Mouse (Mus musculus) CH12.LX (cell line): ENCODE results near the gene Vmn1r198. TPM values are rescaled to one million over a fixed set of nuclear protein-coding genes. Genes with fewer than 3 reads are reported as not detected.

Experiments used
- DNase-seq: peaks from one replicate; pipeline ENCODE4 v3.0.0-alpha.2; 2013; ENCODE audit errors: extremely low read depth
- H3K27ac ChIP-seq: 2 replicates; pipeline ENCODE4 v1.5.1; 2012; ENCODE audit warnings: low read depth, mild to moderate bottlenecking, control low read depth, moderate library complexity; ENCODE audit not compliant: insufficient read depth
- H3K27me3 ChIP-seq: replicated peaks from 2 replicates; pipeline ENCODE3; 2012; ENCODE audit warnings: inconsistent platforms
- H3K36me3 ChIP-seq, 2 experiments: replicated peaks in 1 of 2; 2 replicates each; pipeline versions ENCODE3 to v1.6.1; 2012; ENCODE audit warnings: inconsistent platforms in 1 of 2, low read length in 1 of 2, mild to moderate bottlenecking in 1 of 2, mixed read lengths in 1 of 2, moderate library complexity in 1 of 2; ENCODE audit not compliant: control insufficient read depth in 1 of 2, insufficient read depth in 1 of 2
- H3K4me1 ChIP-seq, 2 experiments: 2 replicates each; pipeline ENCODE4 v1.6.1; 2012; ENCODE audit warnings: inconsistent platforms in 1 of 2, moderate library complexity in 1 of 2; ENCODE audit not compliant: insufficient read depth in 2 of 2, control insufficient read depth in 1 of 2
- H3K4me2 ChIP-seq: 2 replicates; pipeline ENCODE4 v1.6.1; 2012; ENCODE audit warnings: low read depth, mild to moderate bottlenecking, control low read depth; ENCODE audit not compliant: poor library complexity, insufficient read depth, severe bottlenecking
- H3K4me3 ChIP-seq, 3 experiments: fragments of 150-350 bp in 1 of 3; sonication (generic) in 1 of 3; replicated peaks in 1 of 3; 2 replicates each; pipeline versions ENCODE3 to v1.5.1; 2011 to 2012; ENCODE audit warnings: low read depth in 2 of 3, low read length in 2 of 3, mild to moderate bottlenecking in 2 of 3, moderate library complexity in 2 of 3, control low read depth in 1 of 3, improper control_type of control experiment in 1 of 3, inconsistent platforms in 1 of 3, mixed read lengths in 1 of 3; ENCODE audit not compliant: poor library complexity in 1 of 3
- H3K79me2 ChIP-seq: replicated peaks from 2 replicates; pipeline ENCODE4 v1.6.1; 2012; ENCODE audit warnings: mild to moderate bottlenecking, moderate library complexity; ENCODE audit not compliant: control insufficient read depth, poor library complexity, insufficient read depth, severe bottlenecking; ENCODE audit errors: extremely low read depth
- H3K9ac ChIP-seq: 2 replicates; pipeline ENCODE4 v1.6.1; 2012; ENCODE audit warnings: low read depth, mild to moderate bottlenecking, control low read depth, moderate library complexity; ENCODE audit not compliant: insufficient read depth
- H3K9me3 ChIP-seq: replicated peaks from 2 replicates; pipeline ENCODE3; 2012; ENCODE audit warnings: low read length, inconsistent platforms, mixed read lengths
- CHD1 ChIP-seq: IDR thresholded peaks from 2 replicates; pipeline ENCODE4 v1.6.1; 2012; ENCODE audit warnings: low read depth, low read length, improper control_type of control experiment, inconsistent platforms
- CTCF ChIP-seq, 2 experiments: IDR thresholded peaks in 1 of 2; conservative IDR thresholded peaks in 1 of 2; 2 replicates each; pipeline ENCODE4 v1.5.1; 2011 to 2012; ENCODE audit warnings: low read depth in 2 of 2, low read length in 2 of 2, improper control_type of control experiment in 1 of 2, inconsistent platforms in 1 of 2, mild to moderate bottlenecking in 1 of 2, moderate library complexity in 1 of 2
- HCFC1 ChIP-seq: IDR thresholded peaks from 2 replicates; pipeline ENCODE4 v1.6.1; 2012; ENCODE audit warnings: low read depth, mild to moderate bottlenecking, inconsistent platforms, low read length, improper control_type of control experiment
- JUN ChIP-seq: IDR thresholded peaks from 2 replicates; pipeline ENCODE4 v1.6.1; 2011; ENCODE audit warnings: low read depth, mild to moderate bottlenecking, low read length, improper control_type of control experiment, moderate library complexity; ENCODE audit not compliant: insufficient read depth
- MAFK ChIP-seq: IDR thresholded peaks from 2 replicates; pipeline ENCODE4 v1.6.1; 2011; ENCODE audit warnings: low read length, improper control_type of control experiment; ENCODE audit not compliant: insufficient replicate concordance
- MEF2A ChIP-seq: IDR thresholded peaks from 2 replicates; pipeline ENCODE4 v1.6.1; 2014; ENCODE audit warnings: low read depth, mild to moderate bottlenecking, inconsistent platforms, low read length, improper control_type of control experiment, borderline replicate concordance
- MXI1 ChIP-seq: IDR thresholded peaks from 2 replicates; pipeline ENCODE4 v1.6.1; 2011; ENCODE audit warnings: mild to moderate bottlenecking, low read depth, low read length, improper control_type of control experiment
- NELFE ChIP-seq: IDR thresholded peaks from 2 replicates; pipeline ENCODE4 v1.6.1; 2011; ENCODE audit warnings: low read depth, low read length, improper control_type of control experiment
- PAX5 ChIP-seq: IDR thresholded peaks from 2 replicates; pipeline ENCODE4 v1.6.1; 2012; ENCODE audit warnings: low read length, inconsistent platforms, mixed read lengths
- POLR2A ChIP-seq: IDR thresholded peaks from 2 replicates; pipeline ENCODE4 v1.6.1; 2011; ENCODE audit warnings: low read depth, mild to moderate bottlenecking, improper control_type of control experiment, low read length
- SIN3A ChIP-seq: IDR thresholded peaks from 2 replicates; pipeline ENCODE4 v1.6.1; 2012; ENCODE audit warnings: low read length, improper control_type of control experiment, inconsistent platforms
- UBTF ChIP-seq: IDR thresholded peaks from 2 replicates; pipeline ENCODE4 v1.6.1; 2012; ENCODE audit warnings: low read depth, mild to moderate bottlenecking, inconsistent platforms, low read length, improper control_type of control experiment, moderate library complexity
- USF1 ChIP-seq: IDR thresholded peaks from 2 replicates; pipeline ENCODE4 v1.6.1; 2014; ENCODE audit warnings: low read depth, mild to moderate bottlenecking, inconsistent platforms, low read length, improper control_type of control experiment
- ZC3H11A ChIP-seq: IDR thresholded peaks from 2 replicates; pipeline ENCODE4 v1.6.1; 2012; ENCODE audit warnings: low read depth, mild to moderate bottlenecking, inconsistent platforms, low read length, improper control_type of control experiment
- ZKSCAN1 ChIP-seq: IDR thresholded peaks from 2 replicates; pipeline ENCODE4 v1.6.1; 2012; ENCODE audit warnings: low read depth, inconsistent platforms, low read length, improper control_type of control experiment, borderline replicate concordance
- dilution Hi-C: fragments of 300-500 bp; cut with MboI; formaldehyde crosslinking; loops from 2 replicates; pipeline ENCODE4 v1.14.3; 2020; ENCODE audit warnings: low sequenced_read_pairs; ENCODE audit not compliant: extremely low pct_unique_long_range_greater_than_20kb, extremely low pct_ligation_motif_present
- in situ Hi-C: fragments of 300-500 bp; cut with MboI; formaldehyde crosslinking; loops from 3 replicates; pipeline ENCODE4 v1.14.3; 2019; ENCODE audit warnings: low sequenced_read_pairs, low pct_ligation_motif_present, low pct_unique_long_range_greater_than_20kb, mixed read lengths
- polyA plus RNA-seq: library from polyadenylated mRNA; unstranded; fragments of >175 nt; gene quantifications from 2 replicates; pipeline ENCODE4 v1.2.1, GENCODE M21; 2012; ENCODE audit warnings: low read depth; ENCODE audit not compliant: insufficient read length
- total RNA-seq, 2 experiments: library from RNA; depleted of rRNA; stranded (reverse); fragments of 300-350 nt in 1 of 2; fragments of >200 nt in 1 of 2; gene quantifications; 2 replicates each; pipeline ENCODE4 v1.2.3; 2012 to 2014

Vmn1r198 gene
- total and polyA plus RNA-seq, 3 experiments = not detected

GRCm38 (mm10) chr13:22317366-22317765 is 32.8 kb upstream of the Vmn1r198 start:
- TF ChIP-seq CHD1 (peak; percentile 68), ZC3H11A (no peak)
- no peak overlapping the region for H3K9ac ChIP-seq
- H3K4me2 ChIP-seq = no peak overlapping the region
- no peaks in the 10 kb centered on the region for H3K36me3 ChIP-seq
- DNase-seq = no peak
- no peak overlapping the region for H3K4me3 ChIP-seq
- H3K4me1 ChIP-seq = no peaks in the 10 kb centered on the region
- no peaks in the 10 kb centered on the region for H3K79me2 ChIP-seq
- no peaks in the 10 kb centered on the region for H3K9me3 ChIP-seq
- in situ Hi-C loops = no loop called here
- dilution Hi-C loops = no loop called here
- H3K27me3 ChIP-seq = no peaks in the 10 kb centered on the region
- H3K27ac ChIP-seq = no peak overlapping the region

GRCm38 (mm10) chr13:22320091-22320490 is 30.1 kb upstream of the Vmn1r198 start:
- H3K79me2 ChIP-seq = no peaks in the 10 kb centered on the region
- DNase-seq = no peak
- in situ Hi-C loops = no loop called here
- TF ChIP-seq JUN = no peak
- no peak for TF ChIP-seq MAFK
- no peak for TF ChIP-seq SIN3A
- TF ChIP-seq ZKSCAN1 = no peak
- no peak for TF ChIP-seq MEF2A
- no peak for TF ChIP-seq PAX5
- no peak for TF ChIP-seq UBTF
- TF ChIP-seq CTCF (conservative IDR thresholded peaks at IDR 0.05 in 1 of 2, IDR thresholded peaks at IDR 0.05 in 1 of 2; ENCODE audit: low read depth in 2 of 2, low read length in 2 of 2) = no peak
- no peak for TF ChIP-seq HCFC1
- TF ChIP-seq, all 38 proteins: peak for 0
- H3K27ac ChIP-seq = no peak overlapping the region
- H3K4me1 ChIP-seq = no peaks in the 10 kb centered on the region
- H3K9ac ChIP-seq = no peak overlapping the region
- no peak overlapping the region for H3K4me3 ChIP-seq
- dilution Hi-C loops = no loop called here
- no peaks in the 10 kb centered on the region for H3K27me3 ChIP-seq
- H3K36me3 ChIP-seq = no peaks in the 10 kb centered on the region
- no peak overlapping the region for H3K4me2 ChIP-seq
- H3K9me3 ChIP-seq = no peaks in the 10 kb centered on the region

GRCm38 (mm10) chr13:22324289-22324688 is 25.9 kb upstream of the Vmn1r198 start, which contains the start of gene Vmn1r197:
TSS of gene Vmn1r197 (plus strand) at chr13:22324589.
- no peaks in the 10 kb centered on the region for H3K79me2 ChIP-seq
- H3K9ac ChIP-seq = no peak within 1 kb of the TSS
- H3K36me3 ChIP-seq = no peaks in the 10 kb centered on the region
- H3K27me3 ChIP-seq = no peaks in the 10 kb centered on the region
- no peaks in the 10 kb centered on the region for H3K9me3 ChIP-seq
- dilution Hi-C loops = no loop called here
- no peaks in the 10 kb centered on the region for H3K4me1 ChIP-seq
- H3K27ac ChIP-seq = no peak within 1 kb of the TSS
- in situ Hi-C loops = no loop called here
- H3K4me2 ChIP-seq = no peak within 1 kb of the TSS
- DNase-seq = no peak
- no peak within 1 kb of the TSS for H3K4me3 ChIP-seq
- TF ChIP-seq NELFE = no peak
- no peak for TF ChIP-seq POLR2A
- no peak for TF ChIP-seq USF1
- no peak for TF ChIP-seq MXI1
